Mouse (Mus musculus): ENCODE data around the gene Aox1.
A peak's percentile ranks its signal among the peaks of the same experiment; 100 is the strongest.

The Aox1 gene

DNA sequence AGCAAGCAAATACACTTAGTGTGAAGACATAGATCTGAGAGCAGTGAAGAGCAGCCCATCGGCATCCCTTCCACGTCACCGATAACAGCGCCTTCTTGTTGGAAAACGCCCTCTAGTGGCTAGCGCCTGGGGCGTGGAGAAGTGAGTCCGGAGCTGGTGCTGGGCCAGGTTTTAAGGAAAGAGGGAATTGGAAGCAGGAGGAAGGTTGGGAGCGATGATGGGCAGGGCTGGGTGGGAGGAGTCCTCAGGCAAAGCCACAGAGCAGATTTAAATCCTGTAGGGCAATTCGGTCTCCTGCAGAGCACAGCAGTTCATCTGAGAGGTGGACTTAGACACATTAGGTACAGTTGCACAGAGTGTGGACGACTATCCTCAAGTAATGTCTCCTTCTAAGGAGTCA, 83.1 kb downstream of the Aox1 start, which contains the start of gene Aox3:
TSS of gene Aox3 (plus strand) at position 251 of the 400 bp plus-strand sequence.
- peak; percentile 74 for DNase-seq

DNA sequence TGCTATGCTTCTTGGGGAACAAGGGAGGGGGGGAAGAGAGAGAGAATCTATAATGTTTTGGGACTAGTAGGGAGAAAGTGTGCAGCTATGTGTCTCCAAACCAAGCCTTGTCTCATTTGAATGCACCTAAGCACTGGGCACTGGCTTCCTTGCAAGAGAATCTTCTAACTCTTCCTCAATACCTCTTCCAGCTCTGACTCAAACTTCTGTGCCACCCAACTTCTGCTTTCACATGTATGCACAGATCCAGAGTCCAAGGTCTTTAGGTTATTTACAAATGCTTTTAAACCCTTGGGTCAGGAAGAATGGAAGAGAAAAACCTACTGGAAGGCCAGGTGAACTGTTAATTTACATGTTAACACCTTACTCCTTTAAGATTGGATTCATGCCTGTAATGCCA, 83.7 kb downstream of the Aox1 start:
- DNase-seq, result no peak

DNA sequence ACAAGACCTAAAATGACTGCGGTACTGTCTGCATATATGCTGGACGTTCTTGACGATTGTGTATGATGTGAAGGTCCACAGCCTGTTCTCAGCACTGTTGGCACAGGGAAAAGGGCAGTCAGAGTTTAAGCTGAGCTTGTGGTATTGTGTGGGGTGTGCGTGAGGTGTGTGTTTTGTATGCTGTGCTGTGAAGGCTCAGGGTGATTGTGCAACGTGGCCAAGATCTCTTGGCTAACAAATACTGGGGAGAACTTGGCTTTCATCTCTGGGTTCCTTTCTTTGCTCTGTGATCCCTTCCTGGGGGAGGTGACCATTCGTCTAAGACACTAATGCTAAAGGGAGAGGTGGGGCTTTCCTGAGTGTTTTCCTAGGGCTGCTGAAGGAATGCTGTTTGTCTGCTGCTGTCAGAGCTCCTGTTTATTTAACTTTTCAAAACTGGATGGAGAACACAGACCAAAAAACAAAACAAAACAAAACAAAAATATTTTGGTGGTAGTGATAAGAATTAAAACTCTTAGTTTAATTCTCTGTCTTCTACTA, 84.4 kb downstream of the Aox1 start:
- DNase-seq, result peak; percentile 1

DNA sequence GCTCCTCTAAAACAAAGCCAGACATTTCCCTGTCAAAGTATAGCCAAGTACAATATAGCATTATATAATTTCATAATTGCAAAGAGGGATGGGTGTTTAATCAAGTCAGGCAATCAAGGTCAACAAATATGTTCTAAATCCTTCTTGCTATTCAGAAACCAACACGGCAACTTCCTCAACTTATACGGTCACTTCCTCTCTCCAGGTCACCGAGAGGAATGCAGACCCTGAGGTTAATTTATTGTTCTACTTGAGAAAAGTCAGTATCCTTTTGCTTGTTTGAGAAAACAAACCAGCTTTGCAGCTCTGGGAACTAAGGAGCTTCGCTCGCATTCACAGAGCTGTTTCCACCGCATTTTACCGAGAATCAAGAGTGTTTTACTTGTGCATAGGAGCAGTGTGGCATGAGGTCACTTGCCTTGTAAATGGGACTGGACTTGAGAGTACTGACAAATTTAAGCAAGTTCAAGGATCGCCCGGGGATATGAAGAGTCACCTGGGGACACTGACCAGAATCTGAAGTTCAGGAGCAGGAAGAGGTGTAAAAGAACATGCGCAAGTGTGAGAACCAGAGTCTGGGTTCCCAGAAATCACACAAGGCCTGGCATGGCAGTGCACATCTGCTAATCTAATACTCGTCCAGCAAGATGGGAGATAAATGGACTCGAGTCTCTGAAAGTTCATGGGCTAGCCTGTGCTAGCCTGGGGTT, 85.1 kb downstream of the Aox1 start:
- peak; percentile 2 for DNase-seq

DNA sequence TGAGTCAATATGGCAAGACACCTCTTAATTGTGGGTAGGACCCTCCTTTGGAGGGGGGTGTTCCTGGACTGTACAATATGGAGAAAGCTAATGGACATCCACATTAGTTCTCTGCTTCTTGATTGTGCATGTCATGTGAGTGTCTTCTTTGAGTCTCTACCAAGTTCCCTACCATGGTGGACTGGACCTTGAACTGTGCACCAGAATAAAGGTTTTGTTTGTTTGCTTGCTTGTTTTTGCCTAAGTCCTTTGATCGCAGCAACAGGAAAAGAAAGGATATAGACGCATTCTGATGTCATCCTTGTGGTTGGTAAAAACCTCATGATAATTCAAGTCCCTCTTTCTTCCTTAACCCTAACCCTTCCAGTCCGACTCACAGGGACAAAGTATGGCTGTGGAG, 88.5 kb downstream of the Aox1 start:
- DNase-seq, result no peak

DNA sequence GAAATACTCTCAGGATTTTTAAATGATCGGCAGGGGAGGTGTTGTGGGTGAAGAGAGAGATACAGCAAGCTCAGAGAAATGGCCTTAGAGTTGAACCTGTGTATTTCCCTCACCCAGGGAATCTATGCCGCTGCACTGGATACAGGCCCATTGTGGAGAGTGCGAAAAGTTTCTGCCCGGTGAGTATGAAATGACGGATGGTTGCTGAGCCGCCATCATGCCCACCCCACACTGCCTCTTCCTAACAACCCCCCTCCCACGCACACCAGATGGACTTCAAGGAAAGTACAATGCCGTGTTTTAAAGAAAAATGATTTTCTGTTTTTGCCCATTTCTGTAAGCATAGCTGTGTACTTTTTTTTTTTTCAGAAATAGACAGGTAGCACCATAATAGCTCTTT, 95.2 kb downstream of the Aox1 start:
- DNase-seq, result no peak

DNA sequence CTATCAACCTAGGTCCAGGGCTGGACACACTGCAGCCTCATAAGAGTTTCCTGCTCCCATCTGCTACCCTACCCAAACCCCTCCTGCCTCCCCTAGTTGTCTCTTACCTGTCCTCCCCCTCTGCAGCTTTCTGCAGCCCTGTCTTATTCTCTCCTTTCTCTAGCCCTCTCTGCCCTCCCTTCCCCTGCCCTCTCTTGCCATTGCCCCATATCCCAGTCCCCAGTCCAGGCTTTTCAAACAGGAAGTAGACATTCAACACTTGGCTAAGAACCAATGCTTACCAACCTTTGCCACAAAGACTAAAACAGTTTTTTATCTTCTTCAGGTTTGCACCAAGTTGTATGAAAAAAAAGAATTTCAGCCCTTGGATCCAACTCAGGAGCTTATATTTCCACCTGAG, 108.2 kb downstream of the Aox1 start:
- no peak for DNase-seq

DNA sequence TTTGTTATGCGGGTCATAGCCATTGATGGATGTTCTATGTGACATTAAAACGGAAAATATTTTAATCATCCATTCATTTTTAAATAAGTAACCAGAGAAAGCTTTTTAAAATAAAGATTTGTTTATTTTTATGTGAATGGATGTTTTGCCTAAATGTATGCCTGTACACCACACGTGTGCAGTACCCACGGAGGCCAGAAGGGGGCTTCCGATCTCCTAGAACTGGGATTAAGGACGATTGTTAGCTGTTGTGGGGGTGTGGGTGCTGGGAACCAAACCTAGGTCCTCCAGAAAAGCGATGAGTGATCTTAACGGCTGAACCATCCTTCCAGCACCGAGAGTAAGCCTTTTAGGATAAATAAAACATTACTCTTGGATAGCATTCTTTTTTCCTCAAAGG, 109.3 kb downstream of the Aox1 start:
- no peak for DNase-seq

DNA sequence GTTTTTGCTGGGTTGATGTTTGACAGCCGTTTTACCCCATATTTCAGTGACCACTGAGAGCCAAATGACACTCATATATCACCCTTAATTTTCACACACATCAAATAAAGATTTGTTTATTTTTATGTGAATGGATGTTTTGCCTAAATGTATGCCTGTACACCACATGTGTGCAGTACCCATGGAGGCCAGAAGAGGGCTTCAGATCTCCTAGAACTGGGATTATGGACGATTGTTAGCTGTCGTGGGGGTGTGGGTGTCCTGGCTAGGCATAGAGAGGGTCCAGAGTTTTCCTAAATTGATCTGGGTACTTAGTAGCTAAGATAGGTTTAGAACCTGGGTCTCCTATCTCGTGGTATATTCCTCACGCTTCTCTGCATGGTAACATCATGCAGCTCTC, 110.9 kb downstream of the Aox1 start:
- DNase-seq, result no peak

DNA sequence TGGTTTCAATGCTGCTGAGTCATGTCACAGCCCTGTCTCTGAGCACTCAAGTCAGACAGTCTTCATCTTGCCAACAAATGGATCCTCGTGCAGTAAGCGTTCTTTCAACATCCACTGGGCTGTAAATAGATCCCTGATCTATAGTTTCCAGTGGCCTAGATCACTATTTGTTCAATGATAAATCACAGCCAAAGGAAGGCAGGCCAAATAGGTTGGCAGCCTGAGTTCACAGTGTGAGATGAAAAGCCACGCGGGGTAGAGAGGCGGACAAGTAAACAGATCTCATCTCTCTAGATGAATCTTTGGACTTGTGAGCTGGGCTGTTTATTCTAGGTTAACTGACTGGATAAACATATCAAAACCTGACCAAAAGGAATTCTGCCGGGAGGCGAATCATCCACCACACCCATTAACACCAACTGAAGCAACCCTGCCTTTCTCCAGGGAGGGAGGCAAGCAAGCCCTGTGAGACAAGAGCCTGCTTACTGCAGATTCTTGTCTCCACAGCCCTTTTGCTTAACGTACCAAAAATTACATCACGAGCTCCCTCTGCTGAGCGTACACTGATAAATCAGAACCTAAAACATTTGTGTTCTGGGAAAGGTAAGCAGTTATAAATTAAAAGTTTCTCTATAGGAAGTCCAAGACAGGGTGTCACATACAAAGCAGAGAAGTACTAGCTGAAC, 114.8 kb downstream of the Aox1 start:
- peak; percentile 44 for DNase-seq

DNA sequence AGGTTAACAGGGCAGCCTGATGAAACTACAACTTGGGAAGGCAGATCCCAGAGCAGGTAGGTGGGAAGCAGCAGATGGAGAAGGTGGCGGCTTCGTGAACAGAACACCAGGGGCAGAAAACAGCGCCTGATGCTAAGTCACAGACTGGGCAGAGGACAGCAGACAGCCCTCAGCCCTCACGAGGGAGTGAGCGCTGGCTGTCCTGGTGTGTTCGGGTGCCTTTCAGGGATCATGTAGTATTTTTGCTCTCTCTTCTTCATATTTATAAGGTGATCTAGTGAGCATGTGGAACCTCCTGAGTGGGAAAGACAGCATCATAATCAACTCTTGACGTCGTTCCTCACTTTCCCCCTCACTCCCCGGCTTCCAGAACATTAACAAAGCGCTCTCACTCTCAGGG, 116.3 kb downstream of the Aox1 start:
- DNase-seq, result no peak

DNA sequence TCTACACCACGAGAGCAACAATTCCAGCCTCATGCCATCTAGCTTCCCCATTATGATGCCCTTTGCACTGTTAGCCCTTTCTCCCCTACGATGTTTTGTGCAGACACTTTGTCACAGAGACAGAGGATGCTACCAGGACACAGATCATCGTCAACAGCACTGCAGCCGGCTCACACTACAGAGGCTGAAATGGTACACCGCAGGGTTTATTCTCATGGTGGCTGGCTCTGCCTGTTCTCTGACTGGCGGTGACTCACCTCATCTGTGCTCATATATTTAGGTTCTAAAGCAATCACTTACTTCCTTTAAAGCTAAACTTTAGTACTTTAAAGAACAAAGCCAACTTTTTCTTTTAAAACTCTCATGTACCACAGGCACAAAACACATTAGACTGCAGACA, 118.0 kb downstream of the Aox1 start:
- no peak for DNase-seq

DNA sequence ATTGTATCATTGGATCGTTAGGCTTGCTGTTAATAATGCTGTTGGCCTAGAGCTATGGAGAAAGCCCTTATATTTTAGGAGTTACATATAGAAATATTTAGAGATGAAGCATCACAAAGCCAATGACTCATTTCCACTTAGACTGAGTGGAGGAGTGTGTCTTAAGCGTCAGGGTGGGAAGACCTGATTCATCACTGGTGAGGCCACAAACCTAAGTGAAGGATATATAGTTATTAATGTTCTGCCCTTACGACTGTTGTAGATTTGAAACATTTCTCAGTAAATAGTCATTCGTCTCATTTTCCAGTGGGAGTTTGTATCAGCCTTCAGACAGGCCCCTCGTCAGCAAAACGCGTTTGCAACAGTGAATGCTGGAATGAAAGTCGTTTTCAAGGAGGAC, 122.5 kb downstream of the Aox1 start:
- no peak for DNase-seq
